Mouse (Mus musculus) megakaryocyte progenitor cell, adult 5-6 weeks (primary cell): ENCODE measurements around the gene Abhd16b. TPM values are rescaled to one million over a fixed set of nuclear protein-coding genes. Genes with fewer than 3 reads are reported as not detected.

Experiments used
- ATAC-seq: replicated peaks from 2 replicates; pipeline ENCODE4 v1.8.0; 2016; ENCODE audit warnings: mild to moderate bottlenecking, moderate TSS enrichment, inconsistent platforms; ENCODE audit not compliant: poor library complexity
- total RNA-seq, 2 experiments: library from RNA; stranded (forward) in 1 of 2; stranded (reverse) in 1 of 2; fragments of 157-497, 149-512 nt in 1 of 2; fragments of 200-1000 nt in 1 of 2; gene quantifications; 2 replicates each; pipeline versions ENCODE4 v1.2.3 to v1.2.4; 2015 to 2017

Abhd16b gene
- total RNA-seq, 2 experiments from 2014 or later: not detected

GRCm38 (mm10) chr2:181485741-181486140 lies 7.3 kb upstream of the Abhd16b start:
- no peak for ATAC-seq

GRCm38 (mm10) chr2:181487338-181488277 lies 5.4 kb upstream of the Abhd16b start:
- ATAC-seq: no peak

- ATAC-seq: peak; percentile 68
Measured at GRCm38 (mm10) chr2:181491432-181492205, 1.4 kb upstream of the Abhd16b start.

- ATAC-seq: peak; percentile 18
Measured at GRCm38 (mm10) chr2:181492206-181492605, 800 bp upstream of the Abhd16b start.

GRCm38 (mm10) chr2:181494266-181494945 lies 1.4 kb downstream of the Abhd16b start:
- no peak for ATAC-seq

GRCm38 (mm10) chr2:181495845-181496244 lies 2.8 kb downstream of the Abhd16b start:
- peak; percentile 29; the same call in 1 of the 2 replicates for ATAC-seq

- ATAC-seq: peak; percentile 51
Measured at GRCm38 (mm10) chr2:181496281-181496680, 3.3 kb downstream of the Abhd16b start.

- ATAC-seq: peak; percentile 76
Measured at GRCm38 (mm10) chr2:181496831-181497547, 4.0 kb downstream of the Abhd16b start, which contains the start of gene Tpd52l2. Gene Tpd52l2 (plus strand): TSS chr2:181497142.

GRCm38 (mm10) chr2:181497548-181497875 lies 4.5 kb downstream of the Abhd16b start:
- ATAC-seq: peak; percentile 68

- no peak for ATAC-seq
Measured at GRCm38 (mm10) chr2:181498644-181499043, 5.6 kb downstream of the Abhd16b start.

GRCm38 (mm10) chr2:181509191-181509590 lies 16.2 kb downstream of the Abhd16b start:
- ATAC-seq: no peak

- no peak for ATAC-seq
Measured at GRCm38 (mm10) chr2:181511231-181511630, 18.2 kb downstream of the Abhd16b start.

- ATAC-seq: no peak
Measured at GRCm38 (mm10) chr2:181519201-181519600, 26.2 kb downstream of the Abhd16b start.

GRCm38 (mm10) chr2:181520118-181520935 lies 27.3 kb downstream of the Abhd16b start, which contains the start of gene Dnajc5:
Gene Dnajc5 (plus strand): TSS chr2:181520485.
- ATAC-seq: peak; percentile 91

- ATAC-seq: no peak
Measured at GRCm38 (mm10) chr2:181520936-181521227, 27.9 kb downstream of the Abhd16b start.

GRCm38 (mm10) chr2:181521491-181521890 lies 28.5 kb downstream of the Abhd16b start:
- ATAC-seq: no peak

- peak; percentile 51 for ATAC-seq
Measured at GRCm38 (mm10) chr2:181522811-181523210, 29.8 kb downstream of the Abhd16b start.

- no peak for ATAC-seq
Measured at GRCm38 (mm10) chr2:181525526-181525925, 32.5 kb downstream of the Abhd16b start.

- ATAC-seq: no peak
Measured at GRCm38 (mm10) chr2:181529076-181529475, 36.1 kb downstream of the Abhd16b start.

GRCm38 (mm10) chr2:181532589-181532988 lies 39.6 kb downstream of the Abhd16b start:
- ATAC-seq: no peak
